Mouse (Mus musculus) liver, embryonic 12.5 days (tissue): ENCODE measurements around the gene Tfip11. TPM values are rescaled to one million over a fixed set of nuclear protein-coding genes. Genes with fewer than 3 reads are reported as not detected.
"Not testable (repeated sequence)": the region's sequence is repeated elsewhere in the genome, so short reads cannot be mapped to it uniquely, and the experiment has no call there.

Experiments used
- ATAC-seq: fragments of 200-750 bp; cut with Nextera tagmentation; 2 replicates; pipeline ENCODE4 v1.8.0; 2017; ENCODE audit warnings: moderate number of reproducible peaks, mild to moderate bottlenecking, moderate library complexity
- H3K27ac ChIP-seq: fragments of 300-500 bp; sonication (generic); 2 replicates; pipeline ENCODE4 v1.5.1; 2016; ENCODE audit warnings: mild to moderate bottlenecking
- H3K27me3 ChIP-seq: fragments of 300-500 bp; sonication (generic); replicated peaks from 2 replicates; pipeline ENCODE4 v1.6.1; 2016; ENCODE audit warnings: mild to moderate bottlenecking, moderate library complexity
- H3K36me3 ChIP-seq: fragments of 300-500 bp; sonication (generic); 2 replicates; pipeline ENCODE4 v1.6.1; 2016; ENCODE audit warnings: mild to moderate bottlenecking, moderate library complexity
- H3K4me1 ChIP-seq: fragments of 300-500 bp; sonication (generic); 2 replicates; pipeline ENCODE4 v1.6.1; 2016
- H3K4me2 ChIP-seq: fragments of 300-500 bp; sonication (generic); 2 replicates; pipeline ENCODE4 v1.6.1; 2016; ENCODE audit warnings: mild to moderate bottlenecking, moderate library complexity
- H3K4me3 ChIP-seq: fragments of 300-500 bp; sonication (generic); 2 replicates; pipeline ENCODE4 v1.5.1; 2016; ENCODE audit warnings: mild to moderate bottlenecking, moderate library complexity
- H3K9ac ChIP-seq: fragments of 300-500 bp; sonication (generic); 2 replicates; pipeline ENCODE4 v1.6.1; 2016; ENCODE audit warnings: mild to moderate bottlenecking, moderate library complexity
- H3K9me3 ChIP-seq: fragments of 300-500 bp; sonication (generic); replicated peaks from 2 replicates; pipeline ENCODE4 v1.6.1; 2016; ENCODE audit warnings: mild to moderate bottlenecking, moderate library complexity
- WGBS: fragments of 180-500 bp; shearing (Covaris S2); methylation state at CpG from one replicate; pipeline ENCODE4 v1.1.7; 2016; ENCODE audit not compliant: insufficient replicate concordance; 5-methylcytosine and 5-hydroxymethylcytosine counted together
- polyA plus RNA-seq: library from polyadenylated mRNA; unstranded; fragments of >200 nt; fragmentation: Nextera tagmentation; extraction: Ambion mirVana; gene quantifications from 2 replicates; pipeline ENCODE4 v1.2.1, GENCODE M21; 2016

Gene Tfip11
- polyA plus RNA-seq, 1 experiment from 2014 or later: 20.7 TPM

GRCm38 (mm10) chr5:112301694-112302093, 24.5 kb upstream of the Tfip11 start:
- Histone ChIP-seq H3K9ac (no peak overlapping the region), H3K27ac (peak overlapping the region; percentile 69), H3K27me3 (no peaks in the 10 kb centered on the region), H3K4me3 (no peak overlapping the region), H3K4me1 (peaks cover 60% of the 10 kb centered on the region), H3K9me3 (no peaks in the 10 kb centered on the region), H3K36me3 (peaks cover 51% of the 10 kb centered on the region), H3K4me2 (no peak overlapping the region)
- 74% methylated on average over 4 of the region's 4 CpGs for WGBS
- no peak for ATAC-seq

- peak; percentile 84 for ATAC-seq
- no peak overlapping the region for H3K9ac ChIP-seq
- H3K4me1 ChIP-seq: peaks cover 53% of the 10 kb centered on the region
Observed at GRCm38 (mm10) chr5:112302310-112302709, 23.8 kb upstream of the Tfip11 start.

GRCm38 (mm10) chr5:112305842-112306241, 20.3 kb upstream of the Tfip11 start:
- no peak overlapping the region for H3K4me3 ChIP-seq
- no peak overlapping the region for H3K9ac ChIP-seq
- no peak overlapping the region for H3K27ac ChIP-seq
- H3K4me1 ChIP-seq: peaks cover 18% of the 10 kb centered on the region
- ATAC-seq: no peak
- H3K4me2 ChIP-seq: no peak overlapping the region
- H3K9me3 ChIP-seq: no peaks in the 10 kb centered on the region
- H3K36me3 ChIP-seq: peaks cover 81% of the 10 kb centered on the region
- 88% methylated on average over 5 of the region's 5 CpGs for WGBS
- no peaks in the 10 kb centered on the region for H3K27me3 ChIP-seq

More at GRCm38 (mm10) chr5:112302310-112302709, 23.8 kb upstream of the Tfip11 start:
- H3K4me3 ChIP-seq: no peak overlapping the region
- 77% methylated on average over 5 of the region's 5 CpGs for WGBS
- H3K27me3 ChIP-seq: no peaks in the 10 kb centered on the region
- H3K36me3 ChIP-seq: peaks cover 52% of the 10 kb centered on the region
- H3K27ac ChIP-seq: peak overlapping the region; percentile 70
- H3K9me3 ChIP-seq: no peaks in the 10 kb centered on the region
- no peak overlapping the region for H3K4me2 ChIP-seq

GRCm38 (mm10) chr5:112313222-112313885, 12.8 kb upstream of the Tfip11 start:
- peaks cover 15% of the 10 kb centered on the region; the same call in 1 of the 2 replicates for H3K4me1 ChIP-seq
- H3K27me3 ChIP-seq: no peaks in the 10 kb centered on the region
- H3K36me3 ChIP-seq: peaks cover 82% of the 10 kb centered on the region
- no peak overlapping the region for H3K4me3 ChIP-seq
- no peak for ATAC-seq
- no peak overlapping the region for H3K4me2 ChIP-seq
- H3K9ac ChIP-seq: no peak overlapping the region
- no peak overlapping the region for H3K27ac ChIP-seq
- H3K9me3 ChIP-seq: no peaks in the 10 kb centered on the region
- 78% methylated on average over 11 of the region's 11 CpGs for WGBS

GRCm38 (mm10) chr5:112316468-112316867, 9.7 kb upstream of the Tfip11 start:
- no peak for ATAC-seq
- H3K9ac ChIP-seq: no peak overlapping the region
- H3K27ac ChIP-seq: no peak overlapping the region
- H3K27me3 ChIP-seq: no peaks in the 10 kb centered on the region
- 74% methylated on average over 5 of the region's 5 CpGs for WGBS
- H3K4me3 ChIP-seq: no peak overlapping the region
- peaks cover 50% of the 10 kb centered on the region for H3K36me3 ChIP-seq
- H3K4me1 ChIP-seq: peaks cover 28% of the 10 kb centered on the region
- H3K4me2 ChIP-seq: no peak overlapping the region
- H3K9me3 ChIP-seq: no peaks in the 10 kb centered on the region

- H3K9me3 ChIP-seq: no peaks in the 10 kb centered on the region
- no peak for ATAC-seq
- no peak overlapping the region for H3K9ac ChIP-seq
- no peak overlapping the region for H3K4me2 ChIP-seq
- H3K4me3 ChIP-seq: no peak overlapping the region
- H3K27me3 ChIP-seq: no peaks in the 10 kb centered on the region
- H3K36me3 ChIP-seq: peaks cover 42% of the 10 kb centered on the region
- H3K4me1 ChIP-seq: peaks cover 28% of the 10 kb centered on the region
- H3K27ac ChIP-seq: no peak overlapping the region
- 41% methylated on average over 5 of the region's 5 CpGs for WGBS
Observed at GRCm38 (mm10) chr5:112317328-112317727, 8.8 kb upstream of the Tfip11 start.

- H3K9ac ChIP-seq, H3K4me2 ChIP-seq, H3K27me3 ChIP-seq, H3K27ac ChIP-seq, H3K4me3 ChIP-seq, H3K9me3 ChIP-seq: not testable (repeated sequence)
- peak; percentile 85 for ATAC-seq
- Histone ChIP-seq H3K4me1 (peaks cover 35% of the 10 kb centered on the region), H3K36me3 (peaks cover 22% of the 10 kb centered on the region)
- WGBS: 52% methylated on average over 2 of the region's 2 CpGs
Observed at GRCm38 (mm10) chr5:112319343-112319742, 6.8 kb upstream of the Tfip11 start.

GRCm38 (mm10) chr5:112320379-112320778, 5.8 kb upstream of the Tfip11 start:
- 77% methylated on average over 5 of the region's 5 CpGs for WGBS
- H3K4me1 ChIP-seq: peaks cover 46% of the 10 kb centered on the region
- H3K9ac ChIP-seq: no peak overlapping the region
- no peak overlapping the region for H3K27ac ChIP-seq
- no peaks in the 10 kb centered on the region for H3K27me3 ChIP-seq
- no peak overlapping the region for H3K4me3 ChIP-seq
- peaks cover 11% of the 10 kb centered on the region for H3K36me3 ChIP-seq
- no peak overlapping the region for H3K4me2 ChIP-seq
- no peaks in the 10 kb centered on the region for H3K9me3 ChIP-seq
- no peak for ATAC-seq

- H3K4me2 ChIP-seq: no peak overlapping the region
- no peaks in the 10 kb centered on the region for H3K9me3 ChIP-seq
- ATAC-seq: no peak
- peaks cover 51% of the 10 kb centered on the region for H3K4me1 ChIP-seq
- no peak overlapping the region for H3K4me3 ChIP-seq
- H3K36me3 ChIP-seq: peaks cover 6% of the 10 kb centered on the region
- H3K27ac ChIP-seq: no peak overlapping the region
- no peak overlapping the region for H3K9ac ChIP-seq
- H3K27me3 ChIP-seq: no peaks in the 10 kb centered on the region
- WGBS: 59% methylated on average over 6 of the region's 6 CpGs
Observed at GRCm38 (mm10) chr5:112320936-112321335, 5.2 kb upstream of the Tfip11 start.

GRCm38 (mm10) chr5:112321376-112321775, 4.8 kb upstream of the Tfip11 start:
- ATAC-seq: no peak
- H3K9ac ChIP-seq: no peak overlapping the region
- peaks cover 1% of the 10 kb centered on the region for H3K36me3 ChIP-seq
- no peaks in the 10 kb centered on the region for H3K27me3 ChIP-seq
- no peaks in the 10 kb centered on the region for H3K9me3 ChIP-seq
- 65% methylated on average over 4 of the region's 4 CpGs for WGBS
- H3K4me2 ChIP-seq: no peak overlapping the region
- no peak overlapping the region for H3K4me3 ChIP-seq
- H3K27ac ChIP-seq: no peak overlapping the region
- peaks cover 50% of the 10 kb centered on the region for H3K4me1 ChIP-seq

GRCm38 (mm10) chr5:112323246-112323645, 2.9 kb upstream of the Tfip11 start:
- Histone ChIP-seq H3K9me3 (no peaks in the 10 kb centered on the region), H3K9ac (no peak overlapping the region), H3K4me1 (peaks cover 54% of the 10 kb centered on the region), H3K36me3 (peaks cover 7% of the 10 kb centered on the region), H3K27ac (no peak overlapping the region), H3K4me2 (no peak overlapping the region), H3K27me3 (no peaks in the 10 kb centered on the region), H3K4me3 (no peak overlapping the region)
- whole genome bisulfite sequencing: 81% methylated on average over 6 of the region's 6 CpGs
- no peak for ATAC-seq

- ATAC-seq: peak; percentile 92
- WGBS: 14% methylated on average over 24 of the region's 24 CpGs
Observed at GRCm38 (mm10) chr5:112324637-112325545, 1.3 kb upstream of the Tfip11 start.

More at GRCm38 (mm10) chr5:112324637-112325545, 1.3 kb upstream of the Tfip11 start:
- H3K9ac ChIP-seq: peak overlapping the region; percentile 81
- H3K4me3 ChIP-seq: peak overlapping the region; percentile 99
- H3K27ac ChIP-seq: peak overlapping the region; percentile 78
- H3K36me3 ChIP-seq: peaks cover 24% of the 10 kb centered on the region
- H3K9me3 ChIP-seq: no peaks in the 10 kb centered on the region
- peak overlapping the region; percentile 79 for H3K4me2 ChIP-seq
- H3K4me1 ChIP-seq: peaks cover 46% of the 10 kb centered on the region
- H3K27me3 ChIP-seq: no peaks in the 10 kb centered on the region
